Mouse (Mus musculus) hindbrain, embryonic 12.5 days (tissue): ENCODE measurements around the gene Plxdc1. TPM values are rescaled to one million over a fixed set of nuclear protein-coding genes. Genes with fewer than 3 reads are reported as not detected.

ENCODE experiments used
- ATAC-seq: fragments of 200-750 bp; cut with Nextera tagmentation; 2 replicates; pipeline ENCODE4 v1.8.0; 2017; ENCODE audit warnings: moderate TSS enrichment; ENCODE audit not compliant: low FRiP score
- H3K27ac ChIP-seq: fragments of 300-500 bp; sonication (generic); 2 replicates; pipeline ENCODE4 v1.5.1; 2016; ENCODE audit warnings: mild to moderate bottlenecking
- H3K27me3 ChIP-seq: fragments of 300-500 bp; sonication (generic); 2 replicates; pipeline ENCODE4 v1.6.1; 2016; ENCODE audit warnings: mild to moderate bottlenecking
- H3K36me3 ChIP-seq: fragments of 300-500 bp; sonication (generic); 2 replicates; pipeline ENCODE4 v1.6.1; 2016; ENCODE audit warnings: mild to moderate bottlenecking
- H3K4me1 ChIP-seq: fragments of 300-500 bp; sonication (generic); 2 replicates; pipeline ENCODE4 v1.6.1; 2016
- H3K4me2 ChIP-seq: fragments of 300-500 bp; sonication (generic); replicated peaks from 2 replicates; pipeline ENCODE4 v1.6.1; 2016; ENCODE audit warnings: mild to moderate bottlenecking
- H3K4me3 ChIP-seq: fragments of 300-500 bp; sonication (generic); 2 replicates; pipeline ENCODE4 v1.5.1; 2016; ENCODE audit warnings: mild to moderate bottlenecking
- H3K9ac ChIP-seq: fragments of 300-500 bp; sonication (generic); 2 replicates; pipeline ENCODE4 v1.6.1; 2016; ENCODE audit warnings: mild to moderate bottlenecking, moderate library complexity
- H3K9me3 ChIP-seq: fragments of 300-500 bp; sonication (generic); replicated peaks from 2 replicates; pipeline ENCODE4 v1.6.1; 2016; ENCODE audit warnings: mild to moderate bottlenecking
- WGBS: fragments of 180-500 bp; shearing (Covaris S2); methylation state at CpG from one replicate; pipeline ENCODE4 v1.1.7; 2016; 5-methylcytosine and 5-hydroxymethylcytosine counted together
- microRNA-seq: library from miRNA; unstranded; fragments of <30 nt; microRNA quantifications from one replicate; pipeline ENCODE4, GENCODE M21; 2017
- polyA plus RNA-seq: library from polyadenylated mRNA; unstranded; fragments of >200 nt; fragmentation: Nextera tagmentation; extraction: Ambion mirVana; gene quantifications from 2 replicates; pipeline ENCODE4 v1.2.1, GENCODE M21; 2016

The Plxdc1 gene
- polyA plus RNA-seq, 1 experiment from 2014 or later, result 0.26 TPM

DNA sequence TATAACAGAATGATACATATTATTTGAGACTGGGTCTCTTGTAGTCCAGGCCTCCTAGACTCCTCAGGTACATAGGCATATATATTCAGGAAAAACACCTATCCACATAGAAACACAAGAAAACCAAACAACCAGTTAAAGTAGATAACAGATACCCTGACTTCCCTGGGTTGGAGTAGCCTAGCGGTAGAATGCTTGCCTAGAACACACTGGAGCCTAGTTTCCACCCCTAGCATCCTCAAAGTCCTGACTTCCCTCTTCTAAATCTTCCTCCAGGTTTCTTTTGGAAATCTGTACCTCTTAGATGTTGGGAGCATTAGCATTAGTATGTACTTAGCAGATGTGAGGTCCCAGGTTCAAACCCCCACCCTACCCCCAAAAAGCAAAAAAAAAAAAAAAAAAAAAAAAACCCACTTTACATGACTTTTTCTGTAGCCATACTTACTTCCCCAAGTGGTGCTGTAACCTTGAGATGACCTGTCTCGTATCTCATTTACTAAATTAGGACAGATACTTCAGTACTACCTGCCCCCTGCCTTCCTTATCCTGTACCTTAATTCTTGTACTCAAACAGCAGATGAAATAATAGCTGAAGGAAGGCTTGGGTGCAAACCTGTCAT, 100.8 kb downstream of the Plxdc1 start:
- Histone ChIP-seq H3K36me3 (no peaks in the 10 kb centered on the region), H3K27ac (0 out of 2 replicates have a peak overlapping the region, but pooled peaks have one; percentile 24), H3K4me3 (no peak overlapping the region), H3K9me3 (no peaks in the 10 kb centered on the region), H3K4me1 (no peaks in the 10 kb centered on the region), H3K4me2 (0 out of 2 replicates have a peak overlapping the region, but pooled peaks have one; percentile 62), H3K9ac (no peak overlapping the region), H3K27me3 (no peaks in the 10 kb centered on the region)
- 98% methylated on average over 2 of the region's 2 CpGs for WGBS
- no peak for ATAC-seq

- ATAC-seq, result peak; percentile 42
- WGBS, result 27% methylated on average over 7 of the region's 7 CpGs
Measured at GRCm38 (mm10) chr11:97884601-97885185, 101.6 kb downstream of the Plxdc1 start.

GRCm38 (mm10) chr11:97883918-97884600, 102.2 kb downstream of the Plxdc1 start, which contains the start of gene Fbxo47:
Fbxo47 (minus strand) TSS chr11:97884154.
- Histone ChIP-seq H3K4me1 (no peaks in the 10 kb centered on the region), H3K9me3 (no peaks in the 10 kb centered on the region), H3K9ac (peak within 1 kb of the TSS; percentile 54), H3K4me2 (peak within 1 kb of the TSS; percentile 62), H3K27ac (peak within 1 kb of the TSS; percentile 85), H3K27me3 (no peaks in the 10 kb centered on the region), H3K36me3 (no peaks in the 10 kb centered on the region), H3K4me3 (peak within 1 kb of the TSS; percentile 56)
- WGBS, result under 1% methylated on average over 37 of the region's 37 CpGs
- ATAC-seq, result peak; percentile 97

More at GRCm38 (mm10) chr11:97884601-97885185, 101.6 kb downstream of the Plxdc1 start:
- 0 out of 2 replicates have a peak overlapping the region, but pooled peaks have one; percentile 29 for H3K9ac ChIP-seq
- H3K4me2 ChIP-seq, result peak overlapping the region; percentile 62
- no peaks in the 10 kb centered on the region for H3K4me1 ChIP-seq
- H3K27me3 ChIP-seq, result no peaks in the 10 kb centered on the region
- H3K9me3 ChIP-seq, result no peaks in the 10 kb centered on the region
- H3K27ac ChIP-seq, result peak overlapping the region; percentile 85
- peak overlapping the region; percentile 56 for H3K4me3 ChIP-seq
- no peaks in the 10 kb centered on the region for H3K36me3 ChIP-seq

DNA sequence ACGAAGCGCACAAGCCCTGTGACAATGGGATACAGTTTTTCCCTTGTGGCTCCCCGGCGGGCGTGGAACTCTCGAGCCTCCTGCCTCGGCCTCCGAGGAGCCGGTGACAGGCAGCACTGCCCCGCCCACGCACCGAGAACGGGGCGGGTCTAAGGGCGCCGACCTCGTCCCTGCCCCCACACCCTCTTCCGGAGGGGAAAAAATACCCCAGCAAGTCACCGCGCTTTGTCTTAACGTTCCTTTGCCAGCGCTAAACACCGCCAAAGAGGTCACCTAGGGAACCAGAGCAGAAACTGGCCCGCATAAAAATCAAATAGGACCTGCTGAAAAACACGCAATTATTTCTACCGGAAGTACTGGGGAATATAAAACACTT, 102.7 kb downstream of the Plxdc1 start:
- Histone ChIP-seq H3K4me3 (peak overlapping the region; percentile 56), H3K36me3 (no peaks in the 10 kb centered on the region), H3K4me1 (no peaks in the 10 kb centered on the region), H3K9ac (peak overlapping the region; percentile 54; the same call in 1 of the 2 replicates), H3K27me3 (no peaks in the 10 kb centered on the region), H3K9me3 (no peaks in the 10 kb centered on the region), H3K4me2 (peak overlapping the region; percentile 62), H3K27ac (peak overlapping the region; percentile 85)
- ATAC-seq, result no peak; the same call in 1 of the 2 replicates
- WGBS, result 5% methylated on average over 26 of the region's 26 CpGs

DNA sequence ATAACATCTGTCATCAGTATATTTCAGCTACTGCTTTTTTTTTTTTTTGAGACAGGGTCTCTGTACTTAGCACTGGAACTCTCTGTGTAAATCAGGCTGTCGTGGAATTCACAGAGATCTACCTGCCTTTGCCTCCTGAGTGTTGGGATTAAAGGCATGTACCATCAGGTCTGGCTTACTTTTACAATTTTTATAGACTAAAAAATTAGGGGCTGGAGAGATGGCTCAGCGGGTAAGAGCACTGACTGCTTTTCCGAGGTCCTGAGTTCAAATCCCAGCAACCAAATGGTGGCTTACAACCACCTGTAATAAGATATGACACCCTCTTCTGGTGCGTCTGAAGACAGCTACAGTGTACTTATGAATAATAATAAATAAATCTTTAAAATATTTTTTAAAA, 105.9 kb downstream of the Plxdc1 start:
- no peaks in the 10 kb centered on the region for H3K36me3 ChIP-seq
- 96% methylated on average over 4 of the region's 4 CpGs for WGBS
- no peak overlapping the region for H3K9ac ChIP-seq
- no peaks in the 10 kb centered on the region for H3K27me3 ChIP-seq
- no peak for ATAC-seq
- H3K4me3 ChIP-seq, result no peak overlapping the region
- no peak overlapping the region for H3K27ac ChIP-seq
- no peaks in the 10 kb centered on the region for H3K4me1 ChIP-seq
- H3K4me2 ChIP-seq, result no peak overlapping the region
- H3K9me3 ChIP-seq, result no peaks in the 10 kb centered on the region

GRCm38 (mm10) chr11:97877341-97877740, 108.9 kb downstream of the Plxdc1 start:
- WGBS, result 93% methylated on average over 2 of the region's 2 CpGs
- Histone ChIP-seq H3K4me2 (no peak overlapping the region), H3K9me3 (no peaks in the 10 kb centered on the region), H3K4me1 (no peaks in the 10 kb centered on the region), H3K36me3 (no peaks in the 10 kb centered on the region), H3K9ac (no peak overlapping the region), H3K27ac (no peak overlapping the region), H3K4me3 (no peak overlapping the region), H3K27me3 (no peaks in the 10 kb centered on the region)
- ATAC-seq, result no peak

DNA sequence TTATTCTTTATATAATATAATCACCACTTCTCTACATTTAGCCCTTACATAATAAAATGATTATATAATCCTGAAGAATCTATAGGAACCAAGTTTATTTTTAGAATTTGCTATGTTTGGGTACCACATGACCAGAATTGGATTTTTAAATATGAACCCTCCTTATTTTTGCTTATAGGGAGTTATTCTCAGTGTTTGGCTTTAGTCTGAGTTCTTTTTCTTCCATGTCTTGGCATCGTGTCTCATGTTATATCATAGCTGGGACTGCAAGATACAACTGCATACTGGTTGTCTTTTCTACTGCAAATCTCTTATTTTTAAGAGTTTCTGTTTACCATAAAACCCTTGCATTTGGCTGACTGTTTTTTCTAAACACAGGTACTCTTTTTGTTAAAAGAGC, 111.8 kb downstream of the Plxdc1 start:
- no peak overlapping the region for H3K4me3 ChIP-seq
- no peaks in the 10 kb centered on the region for H3K9me3 ChIP-seq
- H3K36me3 ChIP-seq, result no peaks in the 10 kb centered on the region
- no peak for ATAC-seq
- no peaks in the 10 kb centered on the region for H3K27me3 ChIP-seq
- WGBS, result 92% methylated on average over 1 of the region's 1 CpGs
- no peak overlapping the region for H3K9ac ChIP-seq
- H3K27ac ChIP-seq, result no peak overlapping the region
- no peaks in the 10 kb centered on the region for H3K4me1 ChIP-seq
- H3K4me2 ChIP-seq, result no peak overlapping the region

Small RNAs within 50 kb of the gene (microRNA-seq; reads per million reads assigned to microRNA genes)
- gene Gm22461 (not detected), gene Gm27597 (not detected)

Other genes with a start within 250 kb of the Plxdc1 start
- gene Pip4k2b, start 241.7 kb downstream of the Plxdc1 start, polyA plus RNA-seq, result 2.6 and 3.4 TPM in 2 replicates
- gene Cwc25, start 219.9 kb downstream of the Plxdc1 start, polyA plus RNA-seq, result 22.0 and 25.4 TPM in 2 replicates
- gene 1700001P01Rik, start 210.5 kb downstream of the Plxdc1 start, polyA plus RNA-seq, result 0.68 and 0.98 TPM in 2 replicates
- 347 and 376 TPM in 2 replicates for gene Rpl23, start 204.0 kb downstream of the Plxdc1 start, polyA plus RNA-seq
- 111 and 120 TPM in 2 replicates for gene Lasp1, start 187.4 kb downstream of the Plxdc1 start, polyA plus RNA-seq
- gene B230217C12Rik, start 145.7 kb downstream of the Plxdc1 start, polyA plus RNA-seq, result 14.1 and 14.8 TPM in 2 replicates
- gene Fbxo47, start 102.3 kb downstream of the Plxdc1 start, polyA plus RNA-seq, result 0.65 and 0.82 TPM in 2 replicates
- gene Arl5c, start 9.7 kb upstream of the Plxdc1 start, polyA plus RNA-seq, result 5.7 and 7.0 TPM in 2 replicates
- 39.6 and 43.5 TPM in 2 replicates for gene Cacnb1, start 36.6 kb upstream of the Plxdc1 start, polyA plus RNA-seq
- 675 and 726 TPM in 2 replicates for gene Rpl19, start 40.3 kb upstream of the Plxdc1 start, polyA plus RNA-seq
- 2.1 and 2.2 TPM in 2 replicates for gene Stac2, start 67.0 kb upstream of the Plxdc1 start, polyA plus RNA-seq
- 31.1 and 36.8 TPM in 2 replicates for gene Fbxl20, start 164.0 kb upstream of the Plxdc1 start, polyA plus RNA-seq
- 74.3 and 84.9 TPM in 2 replicates for gene Med1, start 206.8 kb upstream of the Plxdc1 start, polyA plus RNA-seq
- 14.6 and 15.1 TPM in 2 replicates for gene Cdk12, start 216.6 kb upstream of the Plxdc1 start, polyA plus RNA-seq